Mouse (Mus musculus) heart, adult 10 weeks (tissue): Measurements from ENCODE around the gene Map3k3. TPM values are rescaled to one million over a fixed set of nuclear protein-coding genes. Genes with fewer than 3 reads are reported as not detected.

Experiments
- polyA plus RNA-seq: library from polyadenylated mRNA; stranded (reverse); fragments of 350-450 nt; fragmentation: Illumina TruSeq; extraction: RNeasy Lipid Tissue Mini Kit (QIAGEN cat#74804); gene quantifications from one replicate; pipeline ENCODE4 v1.2.3, GENCODE M21; 2014; ENCODE audit warnings: low read depth, low replicate concordance

Map3k3 gene
- polyA plus RNA-seq: 33.8 TPM

DNA sequence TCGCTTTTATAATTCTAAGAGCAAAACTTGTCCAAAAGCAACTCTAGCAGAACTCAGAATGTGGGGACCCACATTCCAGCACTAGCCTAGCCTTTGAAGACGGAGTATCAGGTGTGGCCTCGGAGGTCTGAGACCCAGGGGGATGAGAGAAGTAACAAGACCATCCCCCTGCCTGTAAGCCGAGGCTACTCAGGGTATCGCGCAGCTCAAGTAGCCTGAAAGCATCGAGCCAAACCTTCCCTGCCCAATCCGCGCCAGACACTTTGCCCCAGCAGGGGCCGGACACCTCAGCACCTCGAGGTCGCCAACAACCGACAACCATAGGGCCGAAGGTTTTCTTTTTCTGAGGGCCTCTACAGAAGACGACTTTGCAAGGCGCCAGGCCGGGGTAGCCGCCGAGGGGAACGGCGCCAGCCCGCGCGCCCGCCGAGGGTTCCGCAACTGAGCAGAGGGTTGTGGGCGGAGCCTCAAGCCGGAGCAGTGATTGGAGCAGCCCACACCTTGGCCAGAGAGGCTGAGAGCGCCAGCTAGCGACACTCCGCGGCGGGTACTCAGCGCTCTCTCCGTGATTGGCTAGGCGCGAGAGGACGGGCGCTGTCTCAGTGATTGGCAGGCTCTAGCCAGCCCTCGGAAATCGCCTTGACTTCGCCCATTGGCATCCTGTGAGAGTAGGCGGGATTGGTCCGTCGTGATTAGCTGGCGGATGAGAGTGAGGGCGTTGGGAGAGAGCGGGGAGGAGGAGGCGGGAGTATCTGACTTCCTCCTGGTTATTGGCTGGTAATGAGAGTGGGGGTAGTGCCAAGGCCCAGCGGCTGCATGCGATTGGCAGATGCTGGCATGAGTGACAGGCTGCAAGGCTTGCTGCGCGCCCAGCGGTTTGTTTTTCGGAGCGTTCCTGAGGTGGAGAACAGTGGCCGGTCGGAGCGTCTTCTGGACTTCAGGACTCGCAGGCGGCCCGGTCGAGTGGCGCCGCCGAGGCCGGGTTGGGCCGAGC is at the start of gene Map3k3:
TSS of gene Map3k3 (plus strand) at position 906 of the 994 bp plus-strand sequence.

DNA sequence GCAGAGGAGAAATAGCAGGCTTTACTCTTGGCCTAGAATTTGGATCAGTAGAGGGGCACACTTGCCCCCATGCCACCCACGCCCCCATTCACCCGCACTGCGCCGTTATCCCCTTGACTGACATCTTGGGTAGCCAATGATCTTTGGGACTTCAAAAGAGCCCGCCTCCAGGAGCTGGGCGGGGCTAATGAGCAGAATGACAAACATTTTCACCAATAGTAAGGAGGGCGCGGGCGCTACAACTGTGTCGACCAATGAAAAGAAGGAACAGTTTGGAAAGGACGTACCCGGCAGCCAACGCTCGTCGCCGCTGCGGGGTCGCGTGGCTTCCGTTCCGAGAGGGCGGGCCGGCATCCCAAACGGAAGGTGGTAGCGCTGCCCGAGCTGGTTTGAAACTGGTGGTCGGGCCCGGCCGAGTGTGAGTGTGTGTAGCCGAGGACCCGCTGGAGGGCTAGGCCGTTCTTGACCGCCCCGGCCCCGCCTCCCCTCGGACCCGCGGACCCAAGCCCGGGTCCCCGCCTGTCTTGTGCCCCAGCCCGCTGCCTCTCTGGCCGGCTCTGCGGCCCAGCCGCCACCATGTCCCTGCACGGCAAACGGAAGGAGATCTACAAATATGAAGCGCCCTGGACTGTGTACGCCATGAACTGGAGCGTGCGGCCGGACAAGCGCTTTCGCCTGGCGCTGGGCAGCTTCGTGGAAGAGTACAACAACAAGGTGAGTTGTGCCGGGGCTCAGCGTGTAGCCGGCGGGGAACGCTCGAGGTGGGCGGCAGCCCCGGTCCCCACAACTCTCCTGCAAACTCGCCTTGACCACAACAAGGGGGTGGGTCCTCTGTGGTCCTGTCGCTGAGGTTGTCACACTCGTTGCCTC is 47.6 kb upstream of the Map3k3 start, which contains the start of gene Dcaf7:
TSS of gene Dcaf7 (plus strand) at position 325 of the 870 bp plus-strand sequence.

DNA sequence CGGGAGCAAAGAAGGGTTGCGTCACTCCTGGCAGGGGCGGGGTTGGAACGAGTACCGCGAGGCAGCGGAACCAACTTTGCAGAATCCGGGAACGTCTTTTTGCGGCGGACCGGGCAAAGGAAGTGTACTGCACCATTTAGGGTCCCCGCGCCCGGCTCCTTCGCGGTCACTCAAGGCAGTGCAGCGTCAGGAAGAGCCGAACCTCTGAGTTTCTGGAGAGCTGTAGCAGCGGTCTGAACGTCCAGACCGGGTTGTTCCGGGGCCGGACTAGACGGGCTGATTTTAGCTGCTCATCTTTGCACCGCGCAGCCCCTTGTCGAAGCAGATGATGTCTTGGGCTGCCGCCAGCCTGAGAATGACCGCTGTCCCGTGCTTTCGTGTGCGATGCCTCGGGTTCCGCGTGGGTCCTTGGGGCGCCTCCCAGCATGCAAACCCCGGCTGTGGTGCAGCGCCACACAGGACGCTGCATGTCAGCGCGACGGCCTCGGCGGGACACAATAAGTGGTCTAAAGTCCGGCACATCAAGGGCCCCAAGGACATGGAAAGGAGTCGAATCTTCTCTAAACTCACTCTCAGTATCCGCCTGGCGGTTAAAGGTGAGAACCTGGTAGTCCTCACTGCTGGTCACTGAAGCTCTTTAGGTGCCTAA is 18.4 kb upstream of the Map3k3 start, which contains the start of gene Taco1:
TSS of gene Taco1 (plus strand) at position 139 of the 649 bp plus-strand sequence.

DNA sequence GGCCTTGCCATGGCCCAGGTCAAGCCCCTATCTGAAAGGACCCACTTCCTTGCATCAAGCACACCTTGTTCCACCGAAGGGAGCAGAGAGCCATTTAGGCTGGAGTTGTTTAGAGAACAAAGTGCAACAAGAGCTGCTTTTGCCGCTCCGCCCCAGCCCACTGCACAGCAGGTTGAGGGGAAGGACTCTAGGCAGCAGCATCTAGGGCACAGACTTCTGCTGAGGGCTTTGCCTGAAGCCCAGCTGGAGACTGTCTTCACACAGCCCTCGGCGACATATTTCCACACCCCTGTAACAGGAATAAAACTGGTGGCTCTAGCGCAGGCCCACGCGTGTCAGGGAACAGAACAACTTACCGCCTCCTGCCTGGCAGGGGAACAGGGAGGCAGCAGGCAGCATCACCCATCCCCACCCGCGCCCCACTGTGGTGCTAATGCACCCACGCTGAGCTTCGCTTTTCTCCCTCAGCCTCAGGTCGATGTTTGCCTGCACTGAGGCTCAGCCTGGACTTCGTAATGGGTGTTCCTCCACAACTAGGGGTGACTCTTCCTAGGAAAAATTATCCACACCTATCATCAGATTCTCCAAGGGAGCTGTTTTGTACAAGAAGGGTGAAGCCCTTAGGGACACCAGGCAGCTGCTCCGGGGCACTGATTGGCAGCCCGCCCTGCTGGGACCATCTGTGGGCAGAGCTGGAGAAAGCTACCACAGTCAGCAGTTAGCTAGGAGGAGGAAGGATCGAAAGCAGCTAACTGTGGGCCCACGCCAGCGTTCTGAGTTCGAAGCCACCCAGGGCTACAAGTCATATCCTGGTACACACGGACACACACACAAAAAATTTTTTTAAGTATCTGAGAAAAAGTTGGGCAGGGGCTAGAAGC is 76.7 kb downstream of the Map3k3 start, which contains the start of the genes Gm10840 and Limd2:
TSS of gene Gm10840 (plus strand) at position 10 of the 881 bp plus-strand sequence.
TSS of gene Limd2 (minus strand) at position 20 of the 881 bp plus-strand sequence.

DNA sequence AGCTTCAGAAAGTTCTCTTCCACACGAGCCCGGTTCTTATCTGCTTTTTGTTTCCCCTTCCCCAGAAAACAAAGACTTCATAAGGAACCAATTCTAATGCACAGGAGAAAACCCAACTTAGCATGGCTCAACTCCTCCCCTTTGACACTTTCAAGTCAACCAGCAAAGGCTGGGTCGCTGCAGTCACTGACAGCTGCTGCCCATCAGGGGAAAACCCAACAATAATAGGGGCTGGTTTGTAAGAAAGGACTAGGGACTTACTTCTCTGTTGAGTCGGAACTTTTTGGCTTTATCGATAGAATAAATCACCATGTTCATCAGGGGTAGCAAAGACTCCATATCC is 117.7 kb downstream of the Map3k3 start, which contains the start of gene Strada:
TSS of gene Strada (minus strand) at position 46 of the 343 bp plus-strand sequence.

Other genes starting within 250 kb of the Map3k3 start
- 9.6 TPM for gene Cyb561, start 131.3 kb upstream of the Map3k3 start, polyA plus RNA-seq
- 24.2 TPM for gene Ace, start 116.7 kb upstream of the Map3k3 start, polyA plus RNA-seq
- gene Ace3, start 89.9 kb upstream of the Map3k3 start, polyA plus RNA-seq: not detected
- not detected for gene Kcnh6, start 76.5 kb upstream of the Map3k3 start, polyA plus RNA-seq
- 32.6 TPM for gene Dcaf7, start 47.7 kb upstream of the Map3k3 start, polyA plus RNA-seq
- gene Taco1, start 18.6 kb upstream of the Map3k3 start, polyA plus RNA-seq: 61.1 TPM
- not detected for gene Gm10840, start 76.2 kb downstream of the Map3k3 start, polyA plus RNA-seq
- 4.6 TPM for gene Limd2, start 76.2 kb downstream of the Map3k3 start, polyA plus RNA-seq
- gene Strada, start 117.6 kb downstream of the Map3k3 start, polyA plus RNA-seq: 10.7 TPM
- 116 TPM for gene Ccdc47, start 131.7 kb downstream of the Map3k3 start, polyA plus RNA-seq
- 28.4 TPM for gene Ddx42, start 132.3 kb downstream of the Map3k3 start, polyA plus RNA-seq
- gene Ftsj3, start 171.5 kb downstream of the Map3k3 start, polyA plus RNA-seq: 29.6 TPM
- 140 TPM for gene Psmc5, start 171.5 kb downstream of the Map3k3 start, polyA plus RNA-seq
- 18.9 TPM for gene Smarcd2, start 188.4 kb downstream of the Map3k3 start, polyA plus RNA-seq
- gene Tcam1, start 192.1 kb downstream of the Map3k3 start, polyA plus RNA-seq: not detected
- gene Gh, start 217.3 kb downstream of the Map3k3 start, polyA plus RNA-seq: not detected
- gene Cd79b, start 230.1 kb downstream of the Map3k3 start, polyA plus RNA-seq: 1.9 TPM